Mouse (Mus musculus): ENCODE measurements at regions not wholly inside any gene's neighbourhood (a gene's known extent, or its start where the extent isn't known, plus 50 kb on each side); places are given as distances from the start of the nearest gene placed in this dataset.
"Not testable (repeated sequence)": the region's sequence is repeated elsewhere in the genome, so short reads cannot be mapped to it uniquely, and the experiment has no call there.

GRCm38 (mm10) chr5:134848981-134849380, 57.6 kb downstream of the Tmem270 start:
- intact Hi-C loops (cut with DNase I): no loop called here
- no peak for DNase-seq

GRCm38 (mm10) chr5:134848571-134848970, 58.0 kb downstream of the Tmem270 start:
- intact Hi-C loops (cut with DNase I): no loop called here

GRCm38 (mm10) chr5:134845416-134845815, 61.1 kb downstream of the Tmem270 start:
- intact Hi-C loops (cut with DNase I): no loop called here
- no peak for DNase-seq

More at GRCm38 (mm10) chr5:134848571-134848970, 58.0 kb downstream of the Tmem270 start:
- DNase-seq: no peak

- DNase-seq; intact Hi-C loops (cut with DNase I): not testable (repeated sequence)
Observed at GRCm38 (mm10) chr5:134844216-134844615, 62.3 kb downstream of the Tmem270 start.

- intact Hi-C loops (cut with DNase I): no loop called here
- no peak for DNase-seq
Observed at GRCm38 (mm10) chr5:134841205-134841980, 65.1 kb downstream of the Tmem270 start.

- no peak for DNase-seq
- intact Hi-C loops (cut with DNase I): no loop called here
Observed at GRCm38 (mm10) chr5:134836489-134836888, 70.0 kb downstream of the Tmem270 start.

- DNase-seq: no peak
- intact Hi-C loops (cut with DNase I): no loop called here
Observed at GRCm38 (mm10) chr5:134832896-134833295, 73.6 kb downstream of the Tmem270 start.

- intact Hi-C loops (cut with DNase I): no loop called here
- no peak for DNase-seq
Observed at GRCm38 (mm10) chr5:134817671-134818070, 70.5 kb upstream of the Eln start.

- intact Hi-C loops (cut with DNase I): no loop called here
- no peak for DNase-seq
Observed at GRCm38 (mm10) chr5:134809121-134809520, 62.0 kb upstream of the Eln start.

GRCm38 (mm10) chr5:134804291-134805049, 57.3 kb upstream of the Eln start:
- intact Hi-C loops (cut with DNase I): no loop called here
- DNase-seq: no peak

GRCm38 (mm10) chr5:134802161-134802719, 55.1 kb upstream of the Eln start:
- no peak for DNase-seq
- intact Hi-C loops (cut with DNase I): no loop called here

GRCm38 (mm10) chr5:134800481-134800880, 53.4 kb upstream of the Eln start:
- intact Hi-C loops (cut with DNase I): no loop called here
- DNase-seq: no peak

- intact Hi-C loops (cut with DNase I): no loop called here
- no peak for DNase-seq
Observed at GRCm38 (mm10) chr5:134799911-134800310, 52.8 kb upstream of the Eln start.

- intact Hi-C loops (cut with DNase I): no loop called here
- peak in 1 of 2 experiments; percentile 17 for DNase-seq
Observed at GRCm38 (mm10) chr5:134797688-134798094, 50.6 kb upstream of the Eln start.

All from heart, postnatal 36 days (tissue).